Mouse (Mus musculus) layer of hippocampus, adult 2 months (tissue): ENCODE results near the gene Zfyve21. TPM values are rescaled to one million over a fixed set of nuclear protein-coding genes. Genes with fewer than 3 reads are reported as not detected.

Source experiments
- DNase-seq, 2 experiments: peaks; one replicate each; pipeline ENCODE4 v3.0.0; 2022; ENCODE audit warnings: low spot score in 2 of 2
- H3K27ac ChIP-seq: fragments of 200-600 bp; 2 replicates; pipeline ENCODE4 v1.8.1; 2022
- H3K4me3 ChIP-seq: fragments of 200-600 bp; 2 replicates; pipeline ENCODE4 v1.8.1; 2022; ENCODE audit warnings: mild to moderate bottlenecking
- CTCF ChIP-seq: fragments of 200-600 bp; conservative IDR thresholded peaks from 2 replicates; pipeline ENCODE4 v1.8.1; 2022; ENCODE audit warnings: antibody characterized with exemption, mild to moderate bottlenecking, moderate library complexity
- total RNA-seq, 2 experiments: library from RNA; stranded (reverse); gene quantifications; 2 replicates each; pipeline ENCODE4 v1.2.3; 2021

Gene Zfyve21
- total RNA-seq, 2 experiments from 2014 or later, result 20.0 to 20.6 TPM

DNA sequence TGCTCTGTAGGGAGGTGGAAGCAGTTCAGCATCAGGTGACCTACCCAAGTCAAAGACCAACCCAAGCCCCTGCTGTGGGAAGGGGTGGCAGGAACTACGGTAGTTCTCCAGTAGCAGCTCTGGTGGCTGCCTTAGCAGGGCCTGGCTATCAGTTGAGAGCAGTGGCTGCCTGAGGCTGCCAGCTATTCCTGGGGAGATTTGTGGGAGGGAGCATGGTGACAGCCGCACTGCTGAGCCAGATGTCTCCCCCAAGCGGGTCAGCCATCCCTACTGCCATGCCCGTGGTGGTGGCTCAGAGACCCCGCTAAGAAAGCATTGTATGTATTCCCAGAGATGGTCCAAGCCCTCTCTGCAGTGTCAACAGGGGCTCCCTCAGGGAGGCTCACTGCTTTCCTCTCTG lies 18.7 kb downstream of the Zfyve21 start:
- no peak overlapping the region for H3K4me3 ChIP-seq
- no peak for TF ChIP-seq CTCF
- H3K27ac ChIP-seq, result peak overlapping the region; percentile 46; the same call in 1 of the 2 replicates
- DNase-seq, result no peak

DNA sequence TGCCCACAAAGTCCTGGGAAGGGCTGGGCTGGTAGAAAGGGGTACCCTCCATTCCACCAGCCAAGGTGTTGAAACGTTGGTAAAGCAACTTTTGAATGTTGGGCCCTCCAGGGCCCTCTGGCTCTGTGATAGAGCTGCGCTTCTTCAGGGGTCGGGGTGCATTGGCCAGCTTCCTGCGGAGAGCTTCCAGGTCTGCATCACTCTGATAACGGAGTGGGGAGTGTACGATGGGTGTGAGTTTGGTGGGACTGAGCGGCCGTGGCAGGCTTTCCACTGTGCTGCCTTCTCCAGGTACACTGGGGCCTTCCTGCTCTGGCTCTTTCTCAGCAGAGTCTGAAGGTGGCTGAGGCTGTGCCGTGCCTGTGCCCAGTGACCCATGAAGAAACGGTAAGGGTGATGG lies 19.5 kb downstream of the Zfyve21 start:
- DNase-seq, result no peak
- H3K27ac ChIP-seq, result no peak overlapping the region
- no peak for TF ChIP-seq CTCF
- no peak overlapping the region for H3K4me3 ChIP-seq

DNA sequence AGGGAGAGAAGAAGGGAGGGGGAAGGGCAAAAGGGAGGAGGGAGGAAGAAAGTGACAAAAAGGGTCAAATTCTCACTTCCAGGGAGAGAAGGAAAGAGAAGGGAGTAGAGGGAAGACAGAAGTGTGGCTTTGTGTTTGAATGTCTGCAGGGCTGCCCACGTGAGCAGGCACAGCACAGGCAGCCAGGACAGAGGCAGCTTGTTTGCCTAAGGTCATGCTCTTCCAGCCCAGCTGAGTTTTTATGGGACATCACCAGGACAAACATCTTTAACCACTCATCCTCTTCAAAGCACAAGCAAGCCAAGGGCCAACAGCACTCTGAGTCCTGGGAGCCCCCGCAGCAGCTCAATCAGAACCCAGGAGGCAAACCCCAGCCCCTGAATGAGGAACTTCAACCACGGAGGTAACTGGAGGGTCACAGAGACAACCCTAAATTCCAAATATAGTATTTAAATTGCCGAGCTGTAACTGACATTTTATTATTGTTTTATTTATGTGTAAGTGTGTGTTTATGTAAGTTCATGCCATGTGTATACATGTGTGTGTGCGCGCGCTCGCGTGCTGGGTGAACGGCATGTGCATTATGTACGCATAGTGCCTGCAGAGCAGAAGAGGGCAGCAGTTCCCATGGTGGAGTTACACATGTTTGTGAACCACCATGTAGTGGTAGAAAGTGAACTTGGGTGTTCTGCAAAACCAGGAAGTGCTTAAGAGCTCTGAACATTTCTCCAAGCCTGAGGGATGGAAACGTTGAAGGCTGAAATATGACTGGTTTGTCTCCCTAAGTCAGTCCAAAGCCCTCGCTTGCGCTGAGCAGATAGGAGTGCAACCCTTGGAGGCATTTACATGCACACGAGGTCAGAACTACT lies 28.8 kb downstream of the Zfyve21 start:
- no peak for DNase-seq
- TF ChIP-seq CTCF, result no peak
- Histone ChIP-seq H3K4me3 (no peak overlapping the region), H3K27ac (peak overlapping the region; percentile 32; the same call in 1 of the 2 replicates)

DNA sequence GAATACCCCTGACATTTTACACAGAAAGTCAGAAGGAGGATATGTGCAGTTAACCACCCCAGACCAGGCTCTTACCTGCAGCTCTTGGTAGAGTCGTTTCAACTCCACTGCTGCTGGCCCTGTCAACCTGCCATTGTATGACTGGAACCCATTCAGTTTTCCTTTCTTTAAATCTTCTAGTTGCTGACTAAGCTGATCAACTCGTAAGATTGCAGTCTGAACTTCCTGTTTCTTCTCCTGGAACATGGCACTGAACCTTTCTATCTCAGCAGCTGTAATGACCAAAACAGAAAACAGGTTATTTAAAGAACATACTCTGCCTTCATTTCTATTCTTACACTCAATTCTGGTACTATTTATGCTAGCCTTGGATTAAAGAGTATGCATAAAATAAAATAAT lies 29.5 kb downstream of the Zfyve21 start:
- TF ChIP-seq CTCF, result no peak
- H3K27ac ChIP-seq, result peak overlapping the region; percentile 32; the same call in 1 of the 2 replicates
- no peak overlapping the region for H3K4me3 ChIP-seq
- DNase-seq, result no peak

DNA sequence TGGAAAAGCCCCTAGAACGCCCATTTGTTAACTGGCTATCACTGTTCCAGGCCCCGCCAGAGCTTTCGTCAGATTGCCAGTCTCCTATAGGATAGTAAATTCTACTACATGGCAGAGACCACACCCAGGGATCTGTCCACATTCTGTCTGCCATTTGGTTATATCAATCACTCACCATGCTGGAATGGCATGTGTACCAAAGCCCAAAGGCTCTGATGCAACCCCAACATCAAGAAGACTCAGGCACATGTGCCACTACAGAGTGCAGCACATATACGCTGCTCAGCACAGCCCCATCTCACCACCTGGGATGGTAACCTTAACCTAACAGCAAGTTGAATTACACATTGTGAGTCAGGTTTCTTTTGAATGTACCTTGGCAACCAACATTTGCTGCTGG lies 32.0 kb downstream of the Zfyve21 start:
- no peak overlapping the region for H3K27ac ChIP-seq
- DNase-seq, result no peak
- no peak for TF ChIP-seq CTCF
- no peak overlapping the region for H3K4me3 ChIP-seq

DNA sequence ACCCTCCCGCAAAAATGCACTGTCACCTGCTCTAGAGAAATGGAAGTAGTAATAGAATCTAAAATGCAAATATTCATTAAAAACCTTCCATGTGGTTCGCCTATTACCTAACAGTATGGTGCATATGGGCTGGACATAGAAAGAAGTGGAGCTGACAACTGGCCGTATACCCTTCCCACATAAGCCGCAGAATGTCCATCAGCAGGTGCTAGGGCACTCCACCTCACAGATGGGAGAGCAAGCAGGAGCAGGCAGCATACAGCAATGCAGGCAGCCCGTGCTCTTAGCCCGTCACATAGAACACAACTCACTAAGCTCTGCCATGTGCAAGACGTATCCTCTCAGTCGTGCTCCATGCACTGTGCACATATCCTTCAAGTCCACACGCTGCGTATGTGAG lies 32.8 kb downstream of the Zfyve21 start:
- no peak for TF ChIP-seq CTCF
- DNase-seq, result no peak
- Histone ChIP-seq H3K4me3 (no peak overlapping the region), H3K27ac (0 out of 2 replicates have a peak overlapping the region, but pooled peaks have one; percentile 23)

DNA sequence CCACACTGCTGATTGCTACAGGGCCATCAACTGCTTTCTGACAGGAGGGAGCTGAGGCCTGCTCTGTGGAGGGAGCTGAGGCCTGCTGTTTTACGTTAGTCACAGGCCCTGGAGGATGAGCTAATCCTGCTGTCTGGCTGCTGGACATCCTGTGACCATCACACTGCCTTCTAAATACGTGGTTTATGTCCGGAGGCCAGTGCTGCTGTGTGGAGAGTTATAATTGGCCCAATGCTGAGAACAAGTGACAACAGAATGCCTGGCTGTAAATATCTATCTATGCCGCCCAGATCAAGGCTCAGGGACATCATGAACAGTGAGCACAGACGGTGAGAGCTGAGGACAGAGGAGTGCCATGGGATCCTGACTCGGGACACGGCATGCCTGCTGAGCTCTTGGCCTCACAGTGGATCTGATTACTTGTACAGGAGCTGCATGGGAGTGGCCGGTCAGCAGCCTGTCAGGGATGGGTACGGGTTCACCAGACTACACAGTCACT lies 34.4 kb downstream of the Zfyve21 start:
- DNase-seq, result no peak
- no peak for TF ChIP-seq CTCF
- Histone ChIP-seq H3K27ac (peak overlapping the region; percentile 68; the same call in 1 of the 2 replicates), H3K4me3 (no peak overlapping the region)

DNA sequence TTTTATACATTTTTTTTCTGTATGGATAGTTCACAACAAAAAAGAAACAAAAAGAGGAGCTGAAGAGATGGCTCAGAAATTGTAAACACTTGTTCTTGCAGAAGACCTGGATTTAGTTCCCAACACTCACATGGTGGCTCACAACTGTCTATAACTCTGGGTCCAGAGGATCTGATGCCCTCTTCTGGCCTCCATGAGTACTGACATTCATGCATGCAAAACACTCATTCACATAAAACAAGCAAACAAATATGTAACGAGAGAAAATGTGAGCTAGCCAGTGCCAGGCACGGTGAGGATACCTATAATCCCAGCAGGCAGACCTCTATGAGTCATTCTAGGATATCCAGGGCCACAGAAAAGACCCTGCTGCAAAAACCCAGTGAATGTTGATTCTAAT lies 37.3 kb downstream of the Zfyve21 start:
- H3K27ac ChIP-seq, result peak overlapping the region; percentile 77
- no peak for DNase-seq
- TF ChIP-seq CTCF, result peak; percentile 70
- no peak overlapping the region for H3K4me3 ChIP-seq

DNA sequence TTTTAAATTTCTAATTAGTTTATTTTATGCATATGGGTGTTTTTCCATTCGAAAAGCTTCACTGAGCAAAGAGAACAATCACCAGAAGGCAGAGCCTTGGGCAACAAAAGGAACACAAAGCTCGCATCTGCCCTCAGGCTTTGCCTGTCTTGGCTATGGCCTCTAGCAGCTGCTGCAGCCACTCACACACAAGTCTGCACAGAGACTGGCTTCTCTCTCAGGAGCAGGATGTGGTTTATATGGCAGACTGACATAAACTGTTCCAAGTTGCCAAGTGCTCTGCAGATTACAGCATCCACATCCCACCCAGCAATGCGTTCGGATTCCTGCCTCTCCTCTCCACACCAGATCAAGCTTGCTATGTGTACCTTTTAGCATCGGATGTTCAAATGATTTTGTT lies 37.8 kb downstream of the Zfyve21 start:
- H3K4me3 ChIP-seq, result no peak overlapping the region
- peak overlapping the region; percentile 77 for H3K27ac ChIP-seq
- no peak for TF ChIP-seq CTCF
- peak in 1 of 2 experiments; percentile 47 for DNase-seq

DNA sequence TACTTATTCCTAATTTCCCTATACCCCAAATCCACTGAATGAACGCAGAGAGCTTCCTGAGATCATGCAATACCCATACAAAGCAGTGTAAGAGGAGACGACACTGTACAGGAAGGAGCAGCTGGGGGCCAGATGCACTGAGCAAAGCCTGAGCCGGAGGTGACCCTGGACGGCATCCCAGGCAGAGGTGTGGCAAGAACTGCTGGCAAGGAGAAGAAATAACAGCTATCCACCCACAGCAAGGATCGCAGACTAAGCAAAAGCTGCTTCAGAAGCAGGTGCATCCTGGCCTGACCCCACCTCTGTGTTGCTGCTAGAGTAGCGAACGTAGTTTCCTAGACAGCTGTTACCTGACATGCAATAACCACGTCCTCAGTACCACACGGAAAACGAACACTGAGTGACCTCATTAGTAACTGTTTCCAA lies 39.1 kb downstream of the Zfyve21 start:
- no peak overlapping the region for H3K4me3 ChIP-seq
- DNase-seq, result no peak
- peak overlapping the region; percentile 47; the same call in 1 of the 2 replicates for H3K27ac ChIP-seq
- TF ChIP-seq CTCF, result no peak

DNA sequence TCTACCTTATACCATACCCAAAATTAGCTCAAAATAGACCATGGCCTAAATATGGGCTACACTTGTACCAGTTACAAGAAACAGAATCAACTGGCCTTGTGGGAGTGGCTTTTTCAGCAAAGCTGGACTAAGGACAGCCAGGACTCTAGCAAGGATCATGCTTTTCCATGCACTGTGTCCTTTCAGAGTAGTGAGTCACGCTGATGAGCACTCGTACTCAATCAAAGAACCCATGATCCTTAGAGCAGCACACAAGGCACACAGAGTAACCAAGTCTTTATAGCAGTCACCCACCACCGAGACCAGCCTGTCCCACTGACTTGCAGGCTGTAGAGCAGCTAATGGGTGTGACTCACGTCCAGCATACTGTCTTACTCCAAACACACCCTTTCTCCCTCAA lies 39.6 kb downstream of the Zfyve21 start:
- H3K4me3 ChIP-seq, result no peak overlapping the region
- H3K27ac ChIP-seq, result peak overlapping the region; percentile 47; the same call in 1 of the 2 replicates
- DNase-seq, result no peak
- TF ChIP-seq CTCF, result no peak

DNA sequence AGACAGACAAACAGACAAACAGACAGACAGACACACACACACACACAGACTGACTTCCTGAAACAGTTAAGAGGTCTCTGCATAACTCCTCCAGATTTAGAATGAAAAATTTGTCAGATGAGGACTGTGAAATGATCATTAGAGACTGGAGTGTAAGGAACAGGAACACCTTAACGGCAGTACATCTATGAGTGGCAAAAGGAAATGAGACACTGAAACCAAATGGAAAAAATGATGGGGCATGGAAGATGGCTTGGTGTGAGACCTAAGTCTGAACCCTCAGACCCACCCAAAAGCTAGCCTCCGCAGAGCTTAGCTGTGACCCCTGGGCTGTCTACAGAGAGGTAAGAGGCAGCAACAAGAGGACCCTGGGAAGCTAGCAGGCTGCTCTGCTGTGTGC lies 41.5 kb downstream of the Zfyve21 start:
- no peak for TF ChIP-seq CTCF
- H3K4me3 ChIP-seq, result no peak overlapping the region
- no peak overlapping the region for H3K27ac ChIP-seq
- DNase-seq, result no peak

DNA sequence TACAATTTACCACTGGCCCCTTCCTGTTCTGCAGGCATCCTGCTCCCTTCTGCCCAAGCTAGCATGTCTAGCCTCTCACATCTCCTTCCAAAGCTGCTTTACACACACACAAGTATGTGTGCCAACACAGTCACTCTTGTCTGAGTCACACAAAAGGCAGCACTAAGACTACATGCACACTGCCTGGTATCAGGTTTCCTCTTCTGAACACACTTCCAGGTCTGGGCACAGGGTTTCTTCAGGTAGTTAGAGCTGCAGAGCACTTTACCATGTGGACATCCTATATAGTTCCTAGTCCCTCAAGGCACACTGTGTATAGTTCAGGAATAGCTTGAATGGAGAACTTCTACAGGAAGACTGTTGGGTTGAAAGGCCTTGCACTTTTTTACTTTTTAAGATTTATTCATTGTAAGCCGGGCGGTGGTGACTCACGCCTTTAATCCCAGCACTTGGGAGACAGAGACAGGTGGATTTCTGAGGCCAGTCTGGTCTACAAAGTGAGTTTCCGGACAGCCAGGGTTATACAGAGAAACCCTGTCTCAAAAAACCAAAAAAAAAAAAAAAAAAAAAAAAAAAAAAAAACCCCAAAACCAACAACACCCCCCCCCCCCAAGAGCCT lies 50.3 kb downstream of the Zfyve21 start:
- Histone ChIP-seq H3K27ac (no peak overlapping the region), H3K4me3 (no peak overlapping the region)
- TF ChIP-seq CTCF, result no peak
- DNase-seq, result no peak

DNA sequence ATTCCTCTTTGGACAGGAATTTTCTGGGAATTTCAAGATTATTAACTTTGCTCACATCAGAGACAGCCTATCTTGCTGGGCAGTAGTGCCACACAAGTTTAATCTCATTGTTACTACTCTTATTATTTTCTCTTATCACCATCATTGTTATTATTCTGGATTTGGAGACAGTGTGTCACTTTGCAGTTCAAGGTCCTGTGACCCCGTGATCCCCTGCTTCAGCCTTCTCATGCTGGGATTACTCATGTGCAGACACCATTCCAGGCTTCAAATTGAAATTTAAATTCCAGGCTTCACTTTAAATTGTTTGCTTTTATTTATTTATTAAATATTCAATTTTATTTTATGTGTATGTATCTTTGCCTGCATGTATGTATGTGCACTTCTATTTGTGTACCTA lies 55.8 kb downstream of the Zfyve21 start:
- DNase-seq, result no peak
- H3K4me3 ChIP-seq, result no peak overlapping the region
- no peak overlapping the region for H3K27ac ChIP-seq
- TF ChIP-seq CTCF, result no peak
